Mouse (Mus musculus) kidney, adult 18-20 months (tissue): ENCODE data around the gene Armc8.

ENCODE experiments used
- DNase-seq: peaks from one replicate; pipeline ENCODE4 v3.0.0; 2021

Gene Armc8

DNA sequence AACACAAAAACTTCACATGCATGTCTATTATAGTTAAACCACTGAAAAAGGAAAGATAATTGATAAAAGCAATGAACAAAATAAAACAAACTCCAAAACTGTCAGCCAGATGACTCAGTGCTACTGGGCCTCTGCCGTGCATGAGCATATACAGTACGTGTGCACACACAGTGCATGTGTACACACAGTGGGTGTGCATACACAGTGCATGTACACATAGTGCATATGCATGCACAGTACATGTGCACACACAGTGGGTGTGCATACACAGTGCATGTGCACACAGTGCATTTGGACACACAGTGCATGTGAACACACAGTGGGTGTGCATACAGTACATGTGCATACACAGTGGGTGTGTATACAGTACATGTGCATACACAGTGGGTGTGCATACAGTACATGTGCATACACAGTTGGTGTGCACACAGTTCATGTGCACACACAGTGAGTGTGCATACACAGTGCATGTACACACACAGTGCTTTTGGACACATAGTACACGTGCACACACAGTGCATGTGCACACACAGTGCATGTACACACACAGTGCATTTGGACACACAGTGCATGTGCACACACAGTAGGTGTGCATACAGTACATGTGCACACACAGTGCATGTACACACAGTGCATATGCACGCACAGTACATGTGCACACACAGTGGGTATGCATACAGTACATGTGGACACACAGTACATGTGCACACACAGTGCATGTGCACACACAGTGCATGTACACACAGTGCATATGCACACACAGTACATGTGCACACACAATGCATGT lies 126.9 kb downstream of the Armc8 start:
- DNase-seq: no peak

DNA sequence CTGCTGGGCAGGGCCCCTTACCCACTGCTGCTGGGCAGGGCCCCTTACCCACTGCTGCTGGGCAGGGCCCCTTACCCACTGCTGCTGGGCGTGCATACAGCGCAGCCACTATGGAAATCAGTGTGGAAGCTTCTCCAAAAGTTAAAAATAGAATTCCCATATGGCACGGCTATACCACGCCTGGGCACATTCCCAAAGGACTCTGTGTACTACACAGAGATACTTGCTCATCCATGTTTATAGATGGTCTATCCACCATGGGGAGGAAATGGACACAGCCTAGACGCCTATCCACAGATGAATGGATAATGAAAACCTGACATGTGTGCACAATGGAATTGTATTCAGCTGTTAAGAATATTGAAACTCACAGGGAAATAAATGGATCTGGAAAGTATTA lies 127.8 kb downstream of the Armc8 start:
- DNase-seq: no peak

GRCm38 (mm10) chr9:99439064-99439463 lies 129.6 kb downstream of the Armc8 start:
- DNase-seq: no peak

DNA sequence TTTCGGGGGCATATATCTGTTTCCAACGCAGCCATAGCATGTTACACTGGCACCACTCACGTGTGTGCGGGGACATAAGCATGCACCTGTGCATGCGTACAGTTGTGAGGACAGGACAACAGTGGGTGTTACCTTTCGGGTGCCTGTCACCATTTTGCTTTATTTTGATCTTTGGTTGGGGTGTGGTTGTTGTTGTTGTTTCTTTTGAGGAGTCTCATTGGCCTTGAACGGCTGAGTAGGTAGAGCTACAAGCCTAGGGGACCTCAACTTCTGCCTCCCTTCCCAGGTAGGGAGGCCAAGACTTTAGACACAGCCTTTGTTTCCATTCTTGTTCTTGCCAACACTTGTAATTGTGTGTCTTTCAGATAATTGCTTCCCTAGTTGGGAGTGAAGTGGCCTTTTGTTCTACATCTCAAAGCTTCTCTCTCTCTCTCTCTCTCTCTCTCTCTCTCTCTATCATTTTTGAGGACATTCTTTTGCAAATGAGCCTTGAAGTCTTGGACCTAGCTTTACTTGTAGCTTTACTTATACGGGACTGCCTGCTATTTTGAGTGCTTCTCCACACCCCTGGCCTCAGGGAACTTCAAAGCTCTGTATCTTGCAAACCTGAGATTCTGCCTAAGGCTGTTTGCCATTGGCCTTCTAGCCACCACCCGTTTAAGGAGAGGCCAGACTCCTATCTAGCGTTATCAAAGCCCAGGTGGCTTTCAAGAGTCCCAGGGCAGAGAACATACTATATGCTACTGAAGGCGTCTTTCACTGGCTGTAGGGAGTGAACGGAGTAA lies 130.7 kb downstream of the Armc8 start:
- no peak for DNase-seq

GRCm38 (mm10) chr9:99437031-99437764 lies 131.5 kb downstream of the Armc8 start, which contains the start of gene Mras:
Gene Mras (minus strand): TSS chr9:99437381.
- no peak for DNase-seq

- peak; percentile 89 for DNase-seq
These were observed 132.3 kb downstream of the Armc8 start for GRCm38 (mm10) chr9:99436182-99437030.

GRCm38 (mm10) chr9:99435619-99436181 lies 133.0 kb downstream of the Armc8 start:
- peak; percentile 62 for DNase-seq

GRCm38 (mm10) chr9:99434892-99435618 lies 133.6 kb downstream of the Armc8 start:
- DNase-seq: peak; percentile 33

DNA sequence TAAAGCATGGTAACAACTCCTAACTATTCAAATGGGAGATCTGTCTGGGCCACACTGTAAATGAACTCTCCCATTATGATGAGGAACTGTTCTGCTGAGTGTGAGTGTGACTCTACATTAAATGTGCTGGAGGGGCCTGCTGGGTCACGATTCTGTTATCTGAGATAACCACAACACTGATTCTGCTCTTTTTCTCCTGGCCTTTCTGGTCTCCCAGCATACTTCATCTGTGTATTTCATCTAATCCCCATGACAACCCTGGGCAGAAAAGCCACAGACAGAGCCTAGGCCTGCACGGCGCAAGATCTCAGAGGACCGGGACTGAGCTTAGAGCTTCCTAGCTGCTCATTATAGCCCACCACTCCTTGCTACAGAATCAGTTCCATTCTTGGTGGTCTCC lies 136.2 kb downstream of the Armc8 start:
- no peak for DNase-seq

- no peak for DNase-seq
These were observed 136.7 kb downstream of the Armc8 start for GRCm38 (mm10) chr9:99431963-99432362.

- no peak for DNase-seq
These were observed 137.4 kb downstream of the Armc8 start for GRCm38 (mm10) chr9:99431346-99431745.

DNA sequence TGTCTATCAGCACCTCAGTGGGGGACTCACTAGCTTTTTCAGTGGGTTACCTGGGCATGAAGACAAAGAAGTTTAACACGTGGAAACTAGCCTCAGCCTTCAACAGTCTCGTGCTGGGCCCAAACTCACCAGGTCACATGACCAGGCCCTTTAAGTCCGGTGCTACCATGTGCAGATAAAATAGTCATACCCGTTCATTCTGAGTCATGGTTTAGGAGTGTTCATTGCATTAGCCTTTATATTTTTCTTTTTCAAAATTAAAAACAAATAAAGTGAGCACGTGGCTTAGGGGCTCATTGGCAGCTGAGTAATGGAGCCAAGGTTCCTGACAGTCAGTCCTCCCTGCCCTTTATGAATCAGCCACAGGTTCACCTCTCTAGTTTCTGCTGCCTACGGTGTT lies 137.9 kb downstream of the Armc8 start:
- no peak for DNase-seq

DNA sequence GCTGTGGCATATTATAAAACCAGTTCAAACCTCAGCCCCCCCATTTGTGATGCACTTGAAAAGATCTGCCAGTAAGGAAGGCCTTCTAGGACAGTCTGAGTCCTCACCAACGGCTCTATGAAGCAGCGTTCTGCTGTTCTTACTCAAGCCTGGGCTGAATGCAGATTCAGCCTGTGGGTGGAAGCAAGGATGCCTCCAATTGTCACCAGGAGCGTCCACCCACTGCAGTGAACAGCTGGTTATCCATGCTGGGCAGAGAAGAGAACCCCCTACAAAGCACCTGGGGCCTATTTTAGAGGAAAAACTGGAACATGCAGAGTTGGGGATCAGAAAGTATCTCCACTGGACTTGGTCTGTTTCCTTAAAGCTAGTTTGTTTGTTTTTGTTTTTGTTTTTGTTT lies 138.9 kb downstream of the Armc8 start:
- DNase-seq: no peak

DNA sequence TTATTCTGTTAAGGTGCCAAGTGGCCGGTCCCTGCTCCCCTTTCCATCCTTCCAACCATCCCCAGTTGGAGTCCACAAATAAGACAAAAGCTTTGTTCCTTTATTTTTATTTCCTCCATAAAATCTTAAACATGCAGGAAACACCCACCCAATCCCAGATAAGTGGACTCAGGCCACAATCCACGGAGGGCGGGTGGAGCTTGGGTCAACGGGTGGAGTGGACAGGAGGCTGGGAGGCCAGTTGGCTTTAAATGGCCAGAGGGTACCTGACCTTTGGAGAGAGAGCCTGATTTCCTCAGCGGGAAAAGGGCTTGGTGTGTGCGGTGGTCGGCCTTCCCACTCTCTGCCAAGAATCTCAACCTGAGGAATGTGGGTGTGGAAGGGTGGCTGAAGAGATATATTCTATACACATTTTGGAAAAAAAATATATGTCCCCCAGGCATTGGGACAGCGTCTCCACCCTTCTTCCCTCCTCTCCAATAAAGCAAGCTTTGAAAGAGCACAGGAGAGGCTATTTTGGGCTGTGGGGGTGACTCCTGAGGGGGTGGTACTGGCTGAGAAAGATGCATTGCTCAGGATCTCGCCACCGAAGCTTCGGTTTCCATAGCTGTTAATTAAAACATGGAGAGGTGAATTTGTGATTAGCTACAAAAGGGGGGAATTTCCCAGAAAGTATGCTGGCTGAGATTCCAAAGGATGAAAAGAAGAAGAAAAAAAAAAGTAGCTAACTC lies 139.9 kb downstream of the Armc8 start:
- no peak for DNase-seq
